Mouse (Mus musculus) gastrocnemius, adult 18-20 months (tissue): ENCODE measurements around the gene Nek9. TPM values are rescaled to one million over a fixed set of nuclear protein-coding genes. Genes with fewer than 3 reads are reported as not detected.
A peak's percentile ranks its signal among the peaks of the same experiment; 100 is the strongest.

Experiments used
- DNase-seq: peaks from one replicate; pipeline ENCODE4 v3.0.0; 2021; ENCODE audit warnings: low spot score
- total RNA-seq, 2 experiments: library from RNA; stranded (reverse); gene quantifications; 2 replicates each; pipeline ENCODE4 v1.2.3; 2021

The Nek9 gene
- total RNA-seq, 2 experiments from 2014 or later = 107 to 116 TPM

DNA sequence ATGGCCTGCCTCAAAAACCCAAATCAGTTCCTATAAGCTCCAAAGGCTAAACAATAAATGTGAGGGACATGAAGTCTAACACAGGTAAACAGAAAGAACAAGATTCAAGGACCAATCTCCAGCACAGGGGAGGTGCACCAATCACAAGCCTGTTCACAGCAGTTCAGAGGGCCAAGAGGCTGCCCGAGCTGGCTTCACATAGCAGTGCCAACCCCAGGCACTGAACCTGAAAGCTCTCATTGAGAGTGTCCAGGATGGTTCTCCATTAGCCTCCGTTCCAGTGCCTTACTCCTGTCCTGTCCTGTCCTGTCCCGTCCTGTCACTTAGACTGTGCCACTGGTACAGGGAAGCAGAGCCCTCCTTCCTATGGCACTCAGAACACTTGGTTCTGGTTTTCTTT, 8.0 kb upstream of the Nek9 start:
- no peak for DNase-seq

DNA sequence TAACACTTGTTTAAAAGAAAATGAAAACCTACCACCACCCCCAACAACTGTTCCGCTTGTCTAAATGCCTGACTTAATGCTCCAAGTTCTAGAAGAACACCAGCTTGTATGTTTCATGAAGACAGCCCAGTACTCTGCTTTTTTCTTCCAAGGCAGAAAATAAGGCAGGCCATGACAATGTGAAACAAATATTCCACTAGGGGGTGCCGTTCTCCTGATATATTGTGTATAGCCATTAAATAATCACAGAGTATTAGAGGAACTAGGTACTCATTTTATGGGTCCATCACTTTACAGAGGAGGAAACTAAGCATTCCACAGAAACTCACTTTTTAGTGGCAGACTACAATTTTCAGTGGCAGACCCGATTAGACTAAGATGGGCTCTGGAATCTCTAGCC, 7.2 kb upstream of the Nek9 start:
- DNase-seq = peak; percentile 77

DNA sequence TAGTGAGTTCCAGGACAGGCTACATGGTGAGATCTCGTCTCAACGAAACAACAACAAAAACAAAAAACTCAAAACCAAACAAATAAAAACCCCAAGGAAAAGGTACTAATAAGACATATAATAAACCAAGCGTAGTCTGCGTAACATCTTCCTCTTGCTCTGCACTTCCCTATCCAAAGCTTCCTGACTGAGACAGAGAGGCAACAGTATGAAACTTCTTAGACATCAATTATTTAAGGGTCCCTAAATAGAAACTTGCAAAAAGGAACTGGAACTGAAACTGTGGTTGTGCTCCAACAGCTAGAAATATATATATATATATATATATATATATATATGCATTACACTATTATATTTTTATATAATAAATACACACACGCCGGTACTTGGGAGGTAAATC, 6.4 kb upstream of the Nek9 start:
- no peak for DNase-seq

DNA sequence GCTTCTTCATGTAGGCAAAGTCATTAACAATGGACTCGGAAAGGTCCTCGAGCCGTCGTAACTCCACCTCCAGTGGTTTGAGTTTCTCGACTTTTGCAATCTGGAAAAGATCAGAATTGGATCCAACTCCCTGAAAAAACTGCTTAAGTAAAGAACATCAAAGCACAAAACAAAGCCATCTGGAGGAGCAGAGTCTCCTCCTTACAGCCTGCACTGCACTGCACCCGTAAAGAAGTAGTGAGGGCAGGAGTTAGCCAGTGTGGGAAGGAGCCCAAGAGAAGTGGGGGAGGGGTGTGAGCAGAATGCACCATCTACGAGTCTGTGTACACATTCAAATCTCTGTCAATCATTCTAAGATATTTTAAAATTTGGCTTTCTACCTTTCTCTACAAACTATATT, 5.1 kb upstream of the Nek9 start:
- no peak for DNase-seq

- no peak for DNase-seq
Measured at GRCm38 (mm10) chr12:85342310-85342709, 3.1 kb upstream of the Nek9 start.

DNA sequence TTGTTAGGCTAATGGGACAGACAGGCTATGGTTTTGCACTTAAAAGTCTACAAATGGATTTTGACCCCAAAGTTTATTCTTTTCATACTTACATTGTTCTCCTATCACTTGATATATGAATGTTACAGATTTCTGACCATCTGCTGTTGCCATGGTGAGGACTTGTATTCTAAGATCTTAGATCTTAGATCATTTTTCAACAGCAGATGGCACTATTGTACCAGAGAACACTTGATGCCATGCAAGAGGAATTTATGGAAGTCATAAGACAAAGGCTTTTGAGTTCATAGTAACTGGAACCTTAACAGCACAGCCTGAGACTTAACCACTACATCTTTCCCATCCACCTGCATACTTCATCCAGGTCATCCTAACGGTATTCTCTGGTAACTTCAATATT, 2.0 kb upstream of the Nek9 start:
- DNase-seq = peak; percentile 66

GRCm38 (mm10) chr12:85339947-85340346, 785 bp upstream of the Nek9 start:
- DNase-seq = no peak

- no peak for DNase-seq
Measured at GRCm38 (mm10) chr12:85338815-85339214, 347 bp downstream of the Nek9 start.

GRCm38 (mm10) chr12:85337567-85338311, 1.4 kb downstream of the Nek9 start:
- no peak for DNase-seq

DNA sequence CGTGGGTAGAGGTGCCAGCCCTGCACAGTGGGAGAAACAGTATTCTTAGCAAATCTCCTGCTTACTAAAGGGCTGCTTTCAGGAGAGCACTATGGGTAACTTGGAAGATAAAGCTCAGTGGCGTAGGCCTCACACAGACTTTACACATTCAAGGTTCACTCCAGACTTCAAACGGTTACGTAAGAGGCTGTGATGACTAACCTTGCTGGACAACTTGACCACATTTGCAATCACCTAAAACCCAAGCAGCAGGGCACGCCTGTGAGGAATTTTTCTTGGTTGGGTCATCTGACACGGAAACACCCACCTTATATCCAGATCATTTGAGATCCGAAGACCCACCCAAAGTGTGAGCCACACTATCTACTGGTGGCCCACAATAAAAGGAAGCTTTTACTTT, 9.0 kb downstream of the Nek9 start:
- DNase-seq = no peak

DNA sequence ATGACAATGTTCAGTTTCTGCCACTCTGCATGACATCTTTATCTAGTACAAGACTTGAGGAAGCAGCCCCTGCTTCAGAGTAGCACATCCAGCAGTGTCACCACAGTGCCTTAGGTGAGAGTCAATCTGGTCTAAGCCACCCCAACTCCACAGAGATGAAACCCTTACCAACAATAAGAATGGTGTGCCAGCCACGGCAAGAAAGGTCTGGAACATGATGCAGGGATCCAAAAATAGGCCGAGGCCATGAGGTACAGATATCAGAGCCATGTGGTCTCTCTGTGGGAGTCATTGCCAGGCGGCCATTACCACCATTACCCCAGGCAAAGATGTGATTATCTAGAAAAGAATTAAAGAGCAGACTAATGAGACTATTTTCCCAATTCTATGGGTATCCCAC, 30.5 kb downstream of the Nek9 start:
- DNase-seq = no peak

DNA sequence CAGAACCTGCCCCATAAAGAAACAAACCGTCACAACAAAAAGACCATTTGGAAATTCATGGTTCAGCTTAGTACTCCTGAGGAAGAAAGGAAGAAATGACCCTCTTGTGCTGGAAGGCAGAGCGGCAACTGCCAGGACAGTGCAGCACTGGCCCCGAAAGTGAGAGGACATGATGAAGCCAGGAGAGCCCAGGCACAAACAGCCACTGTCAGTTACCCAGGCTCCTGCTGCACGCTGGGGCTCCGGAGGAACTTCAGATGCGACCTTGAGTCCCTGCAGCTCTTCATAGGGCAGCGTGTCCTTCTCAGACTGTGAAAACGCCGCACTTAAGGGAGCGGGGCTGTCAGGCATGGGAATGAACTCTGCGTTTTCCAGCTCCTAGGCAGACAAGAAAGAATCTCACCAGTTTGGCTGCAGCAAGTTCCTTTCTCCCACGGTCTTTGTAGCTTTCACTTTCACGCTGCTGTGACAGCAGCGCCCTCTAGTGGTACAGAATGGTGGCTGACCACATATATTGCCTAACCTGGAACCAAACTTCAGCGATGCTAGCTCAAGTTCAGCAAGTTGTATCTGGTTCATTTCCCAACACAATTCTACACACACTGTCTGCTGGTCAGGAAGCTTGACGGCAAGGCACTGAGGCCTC, 33.8 kb downstream of the Nek9 start:
- DNase-seq = peak; percentile 86

GRCm38 (mm10) chr12:85304725-85305124, 34.4 kb downstream of the Nek9 start:
- no peak for DNase-seq

GRCm38 (mm10) chr12:85303256-85303655, 35.9 kb downstream of the Nek9 start:
- no peak for DNase-seq

DNA sequence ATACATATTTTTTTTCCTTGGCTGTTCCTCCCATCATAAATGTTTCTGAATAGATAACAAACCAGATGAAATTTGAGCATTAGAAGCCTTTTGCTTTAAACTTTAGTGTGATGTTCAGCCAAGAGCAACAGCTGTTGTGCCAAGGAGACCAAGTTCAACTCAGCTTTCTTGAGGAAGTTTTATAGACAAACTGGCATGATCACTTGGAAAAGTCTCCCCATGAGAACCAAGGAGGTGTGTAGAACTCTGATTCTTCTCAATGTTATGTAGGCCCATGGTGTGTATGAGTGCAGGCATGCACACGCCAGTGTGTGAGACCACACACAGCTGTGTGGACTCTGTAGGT, 40.4 kb downstream of the Nek9 start:
- no peak for DNase-seq

- no peak for DNase-seq
Measured at GRCm38 (mm10) chr12:85298127-85298834, 40.9 kb downstream of the Nek9 start.

- DNase-seq = no peak
Measured at GRCm38 (mm10) chr12:85297345-85297997, 41.7 kb downstream of the Nek9 start.

GRCm38 (mm10) chr12:85296915-85297314, 42.2 kb downstream of the Nek9 start:
- no peak for DNase-seq

GRCm38 (mm10) chr12:85295506-85295905, 43.7 kb downstream of the Nek9 start:
- no peak for DNase-seq

DNA sequence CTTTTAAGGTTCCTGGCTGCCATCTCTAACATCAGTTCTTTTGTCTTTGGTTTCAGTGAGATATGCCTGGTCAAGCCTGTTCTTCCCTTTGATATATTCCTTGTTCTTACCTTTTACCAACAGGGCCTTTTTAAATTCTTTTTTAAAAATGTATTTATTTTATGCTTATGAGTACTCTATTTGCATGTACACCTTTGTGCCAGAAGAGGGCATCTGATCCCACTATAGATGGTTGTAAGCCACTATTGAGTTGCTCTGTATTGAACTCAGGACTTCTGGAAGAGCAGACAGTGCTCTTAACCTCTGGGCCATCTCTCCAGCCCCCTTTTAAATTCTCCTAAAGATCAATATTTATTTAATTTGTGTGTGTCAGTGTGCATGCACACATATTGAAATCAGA, 46.3 kb downstream of the Nek9 start:
- DNase-seq = no peak

- no peak for DNase-seq
Measured at GRCm38 (mm10) chr12:85292288-85292687, 46.9 kb downstream of the Nek9 start.

- DNase-seq = no peak
Measured at GRCm38 (mm10) chr12:85291541-85291940, 47.6 kb downstream of the Nek9 start.
